Mouse (Mus musculus) kidney, adult 2 months (tissue): ENCODE measurements around the gene Cdc34.

Experiments
- CTCF ChIP-seq: fragments of 200-500 bp; conservative IDR thresholded peaks from 2 replicates; pipeline ENCODE4 v1.5.1; 2011; ENCODE audit warnings: low read depth, mild to moderate bottlenecking, control low read depth, low read length, moderate library complexity, mixed read lengths; ENCODE audit not compliant: insufficient read depth, insufficient read length
- POLR2A ChIP-seq: fragments of 200-500 bp; IDR thresholded peaks from one replicate; pipeline ENCODE4 v1.6.1; 2011; ENCODE audit warnings: low read depth, low read length, control low read depth

- TF ChIP-seq CTCF (no peak), POLR2A (no peak)
Observed at GRCm38 (mm10) chr10:79668076-79668475, 13.9 kb upstream of the Cdc34 start.
